Mouse (Mus musculus): Measurements from ENCODE around the gene Lrguk. TPM values are rescaled to one million over a fixed set of nuclear protein-coding genes. Genes with fewer than 3 reads are reported as not detected.

Lrguk gene
- polyA plus RNA-seq (2015; fragmentation: Nextera tagmentation; extraction: Ambion mirVana) = 1.00 and 1.1 TPM in 2 replicates

GRCm38 (mm10) chr6:34028933-34029745, at the start of gene Lrguk:
TSS of gene Lrguk (plus strand) at chr6:34029448.
- Histone ChIP-seq H3K36me3 (no peaks in the 10 kb centered on the region), H3K9ac (peak within 1 kb of the TSS; percentile 63), H3K9me3 (no peaks in the 10 kb centered on the region), H3K4me1 (replicated peaks) (peaks cover 9% of the 10 kb centered on the region), H3K4me2 (peak within 1 kb of the TSS; percentile 96), H3K27me3 (no peaks in the 10 kb centered on the region), H3K27ac (replicated peaks) (peak within 1 kb of the TSS; percentile 88), H3K4me3 (peak within 1 kb of the TSS; percentile 85)
- peak; percentile 97 for ATAC-seq (ENCODE audit: low FRiP score, low read depth)
- WGBS = 3% methylated on average over 32 of the region's 32 CpGs

GRCm38 (mm10) chr6:33982709-33983108, 46.5 kb upstream of the Lrguk start:
- no peak for ATAC-seq (ENCODE audit: low FRiP score, low read depth)
- no peaks in the 10 kb centered on the region for H3K9me3 ChIP-seq
- no peaks in the 10 kb centered on the region for H3K27me3 ChIP-seq
- H3K4me3 ChIP-seq = no peak overlapping the region
- no peaks in the 10 kb centered on the region for H3K36me3 ChIP-seq
- WGBS = 81% methylated on average over 9 of the region's 9 CpGs
- no peak overlapping the region for H3K27ac ChIP-seq (replicated peaks)
- H3K4me1 ChIP-seq (replicated peaks) = peaks cover 7% of the 10 kb centered on the region
- no peak overlapping the region for H3K9ac ChIP-seq
- H3K4me2 ChIP-seq = no peak overlapping the region

- WGBS = 70% methylated on average over 5 of the region's 5 CpGs
- Histone ChIP-seq H3K9me3 (no peaks in the 10 kb centered on the region), H3K4me3 (no peak overlapping the region), H3K4me2 (no peak overlapping the region), H3K27me3 (no peaks in the 10 kb centered on the region), H3K4me1 (replicated peaks) (peaks cover 6% of the 10 kb centered on the region), H3K27ac (replicated peaks) (no peak overlapping the region), H3K36me3 (no peaks in the 10 kb centered on the region), H3K9ac (no peak overlapping the region)
- no peak for ATAC-seq (ENCODE audit: low FRiP score, low read depth)
These were observed 42.1 kb upstream of the Lrguk start for GRCm38 (mm10) chr6:33987132-33987531.

DNA sequence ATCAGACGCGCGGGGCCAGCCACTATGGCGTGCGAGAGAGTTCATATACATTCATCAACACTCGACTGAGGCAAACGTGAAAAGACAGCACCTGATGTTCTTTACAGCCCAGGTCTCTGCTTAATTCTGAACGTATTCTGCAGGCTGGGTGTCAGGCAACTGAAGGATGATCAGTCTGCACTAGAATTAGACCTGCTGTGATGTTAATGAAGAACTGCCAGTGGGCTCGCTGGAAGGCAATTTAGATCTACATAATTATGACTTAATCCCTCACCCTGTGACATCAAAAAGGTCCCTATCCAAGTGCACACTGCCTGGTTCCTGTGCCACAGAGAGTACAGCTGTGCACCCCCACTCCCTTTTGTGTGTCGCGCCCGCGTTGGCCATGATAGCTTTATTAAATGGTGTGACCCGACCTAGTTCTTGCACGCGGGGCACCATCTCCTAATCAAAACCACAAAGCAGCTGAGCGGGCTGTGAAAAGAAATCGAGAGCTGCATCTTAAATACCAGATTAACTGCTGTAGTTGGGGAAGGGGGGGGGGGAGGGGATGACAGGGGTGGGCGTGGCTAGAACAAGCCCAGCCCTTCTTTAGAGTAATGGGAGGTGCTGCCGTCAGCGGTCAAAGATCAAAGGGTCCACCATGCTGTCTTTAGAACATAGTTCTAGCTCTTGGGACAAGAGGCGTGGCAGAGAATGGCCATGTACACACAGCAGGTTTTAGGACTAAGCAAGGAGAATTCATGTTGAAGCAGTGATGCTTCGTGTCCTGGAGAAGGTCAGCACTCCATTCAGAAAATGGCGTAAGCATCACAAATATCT, 36.8 kb upstream of the Lrguk start:
- Histone ChIP-seq H3K27me3 (no peaks in the 10 kb centered on the region), H3K4me3 (no peak overlapping the region), H3K9me3 (no peaks in the 10 kb centered on the region), H3K9ac (no peak overlapping the region), H3K27ac (replicated peaks) (0 out of 2 replicates have a peak overlapping the region, but pooled peaks have one; percentile 14), H3K36me3 (no peaks in the 10 kb centered on the region), H3K4me1 (replicated peaks) (peaks cover 12% of the 10 kb centered on the region), H3K4me2 (peak overlapping the region; percentile 45)
- ATAC-seq (ENCODE audit: low FRiP score, low read depth) = peak; percentile 81
- 25% methylated on average over 24 of the region's 24 CpGs for WGBS

- Histone ChIP-seq H3K9ac (no peak overlapping the region), H3K36me3 (no peaks in the 10 kb centered on the region), H3K9me3 (no peaks in the 10 kb centered on the region), H3K27ac (replicated peaks) (no peak overlapping the region), H3K27me3 (no peaks in the 10 kb centered on the region), H3K4me2 (no peak overlapping the region), H3K4me3 (no peak overlapping the region), H3K4me1 (replicated peaks) (peaks cover 12% of the 10 kb centered on the region)
- no peak for ATAC-seq (ENCODE audit: low FRiP score, low read depth)
- WGBS = 40% methylated on average over 6 of the region's 6 CpGs
These were observed 35.4 kb upstream of the Lrguk start for GRCm38 (mm10) chr6:33993842-33994241.

DNA sequence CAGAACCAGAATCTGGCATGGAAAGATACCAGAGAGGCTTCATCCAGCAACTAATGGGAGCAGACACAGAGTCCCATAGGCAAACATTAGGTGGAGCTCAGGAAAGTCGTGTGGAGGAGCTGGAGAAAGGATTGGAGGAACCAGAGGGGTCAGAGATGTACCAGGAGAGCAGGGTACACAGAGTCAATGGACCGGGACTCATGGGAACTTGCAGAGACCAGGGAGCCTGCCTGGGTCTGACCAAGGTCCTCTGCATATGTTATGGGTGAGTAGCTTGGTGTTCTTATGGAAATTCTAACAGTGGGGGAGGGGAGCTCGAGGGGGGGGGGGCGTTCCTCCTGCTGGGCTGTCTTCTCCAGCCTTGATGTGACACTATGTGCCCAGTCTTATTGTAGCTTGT, 30.7 kb upstream of the Lrguk start:
- WGBS = 45% methylated on average over 4 of the region's 4 CpGs
- no peaks in the 10 kb centered on the region for H3K36me3 ChIP-seq
- no peak overlapping the region for H3K9ac ChIP-seq
- no peaks in the 10 kb centered on the region for H3K27me3 ChIP-seq
- no peak overlapping the region for H3K4me3 ChIP-seq
- H3K4me1 ChIP-seq (replicated peaks) = no peaks in the 10 kb centered on the region
- H3K4me2 ChIP-seq = no peak overlapping the region
- no peak overlapping the region for H3K27ac ChIP-seq (replicated peaks)
- no peaks in the 10 kb centered on the region for H3K9me3 ChIP-seq
- ATAC-seq (ENCODE audit: low FRiP score, low read depth) = no peak

DNA sequence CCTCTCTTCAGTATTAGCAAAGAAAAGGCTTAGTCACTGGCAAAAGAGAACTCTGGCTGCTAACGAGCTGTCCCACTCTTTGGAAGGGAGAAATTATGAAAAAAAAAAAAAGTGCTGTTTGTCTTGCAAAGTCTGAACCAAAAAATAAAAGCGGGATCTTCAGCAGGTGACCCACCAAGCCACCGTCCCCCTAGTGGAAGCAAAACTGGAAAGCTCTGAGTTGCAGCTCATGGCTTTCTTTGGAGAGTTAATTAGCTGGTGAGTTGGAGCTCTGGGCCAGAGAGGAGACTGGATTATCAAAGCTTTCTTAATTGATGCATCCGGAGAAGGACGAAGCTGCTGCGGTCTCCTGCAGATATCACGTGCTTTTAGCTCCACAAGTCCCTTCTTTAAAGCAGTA, 29.7 kb upstream of the Lrguk start:
- WGBS = 38% methylated on average over 7 of the region's 7 CpGs
- ATAC-seq (ENCODE audit: low FRiP score, low read depth) = no peak

GRCm38 (mm10) chr6:34000644-34001043, 28.6 kb upstream of the Lrguk start:
- no peaks in the 10 kb centered on the region for H3K36me3 ChIP-seq
- H3K4me3 ChIP-seq = no peak overlapping the region
- no peak overlapping the region for H3K4me2 ChIP-seq
- no peak overlapping the region for H3K9ac ChIP-seq
- ATAC-seq (ENCODE audit: low FRiP score, low read depth) = no peak
- no peaks in the 10 kb centered on the region for H3K27me3 ChIP-seq
- no peak overlapping the region for H3K27ac ChIP-seq (replicated peaks)
- 94% methylated on average over 7 of the region's 7 CpGs for WGBS
- no peaks in the 10 kb centered on the region for H3K4me1 ChIP-seq (replicated peaks)
- no peaks in the 10 kb centered on the region for H3K9me3 ChIP-seq

More for the DNA sequence above, 29.7 kb upstream of the Lrguk start:
- H3K4me1 ChIP-seq (replicated peaks) = no peaks in the 10 kb centered on the region
- no peak overlapping the region for H3K4me2 ChIP-seq
- H3K27ac ChIP-seq (replicated peaks) = no peak overlapping the region
- no peaks in the 10 kb centered on the region for H3K27me3 ChIP-seq
- H3K9me3 ChIP-seq = no peaks in the 10 kb centered on the region
- no peak overlapping the region for H3K4me3 ChIP-seq
- no peaks in the 10 kb centered on the region for H3K36me3 ChIP-seq
- no peak overlapping the region for H3K9ac ChIP-seq

- Histone ChIP-seq H3K27me3 (no peaks in the 10 kb centered on the region), H3K4me2 (no peak overlapping the region), H3K36me3 (no peaks in the 10 kb centered on the region), H3K9ac (no peak overlapping the region), H3K9me3 (no peaks in the 10 kb centered on the region), H3K4me1 (replicated peaks) (no peaks in the 10 kb centered on the region), H3K27ac (replicated peaks) (no peak overlapping the region), H3K4me3 (no peak overlapping the region)
- WGBS = 16% methylated on average over 1 of the region's 1 CpGs
- ATAC-seq (ENCODE audit: low FRiP score, low read depth) = no peak
These were observed 26.2 kb upstream of the Lrguk start for GRCm38 (mm10) chr6:34003033-34003432.

DNA sequence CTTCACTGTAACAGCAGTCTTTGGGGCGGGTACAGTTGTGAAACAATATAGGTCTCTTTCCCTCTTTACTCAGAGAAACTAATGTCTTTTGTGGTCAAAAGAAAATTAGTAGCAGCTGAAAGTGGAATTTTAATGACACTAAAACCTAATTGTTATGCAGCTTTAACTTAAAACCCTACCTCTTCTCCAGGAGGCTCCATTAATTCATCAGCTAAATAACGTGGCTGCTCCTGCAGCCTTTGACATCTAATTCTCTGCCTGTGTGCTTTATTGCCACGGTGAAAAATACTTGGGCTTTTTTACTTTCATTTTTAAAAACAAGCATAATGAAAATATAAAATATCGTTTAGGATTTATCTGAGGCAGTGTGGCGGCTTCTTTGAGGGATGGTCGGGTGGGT, 15.8 kb upstream of the Lrguk start:
- 68% methylated on average over 6 of the region's 6 CpGs for WGBS
- no peak for ATAC-seq (ENCODE audit: low FRiP score, low read depth)

GRCm38 (mm10) chr6:34029746-34030027, 439 bp downstream of the Lrguk start:
- Histone ChIP-seq H3K9ac (peak overlapping the region; percentile 63), H3K9me3 (no peaks in the 10 kb centered on the region), H3K27ac (replicated peaks) (peak overlapping the region; percentile 88), H3K4me2 (peak overlapping the region; percentile 96), H3K27me3 (no peaks in the 10 kb centered on the region), H3K4me1 (replicated peaks) (peaks cover 9% of the 10 kb centered on the region), H3K4me3 (peak overlapping the region; percentile 85), H3K36me3 (no peaks in the 10 kb centered on the region)
- no peak; the same call in 1 of the 2 replicates for ATAC-seq (ENCODE audit: low FRiP score, low read depth)
- WGBS = 0% methylated on average over 4 of the region's 4 CpGs

More for the DNA sequence above, 15.8 kb upstream of the Lrguk start:
- Histone ChIP-seq H3K4me3 (no peak overlapping the region), H3K9me3 (no peaks in the 10 kb centered on the region), H3K4me2 (no peak overlapping the region), H3K27ac (replicated peaks) (0 out of 2 replicates have a peak overlapping the region, but pooled peaks have one; percentile 32), H3K36me3 (no peaks in the 10 kb centered on the region), H3K4me1 (replicated peaks) (no peaks in the 10 kb centered on the region), H3K9ac (no peak overlapping the region), H3K27me3 (no peaks in the 10 kb centered on the region)

GRCm38 (mm10) chr6:34034096-34034495, 4.8 kb downstream of the Lrguk start:
- WGBS = 58% methylated on average over 3 of the region's 3 CpGs
- no peak for ATAC-seq (ENCODE audit: low FRiP score, low read depth)

More at GRCm38 (mm10) chr6:34034096-34034495, 4.8 kb downstream of the Lrguk start:
- Histone ChIP-seq H3K9me3 (no peaks in the 10 kb centered on the region), H3K4me2 (no peak overlapping the region), H3K27ac (replicated peaks) (no peak overlapping the region), H3K27me3 (no peaks in the 10 kb centered on the region), H3K36me3 (no peaks in the 10 kb centered on the region), H3K4me1 (replicated peaks) (peaks cover 4% of the 10 kb centered on the region; the same call in 1 of the 2 replicates), H3K9ac (no peak overlapping the region), H3K4me3 (no peak overlapping the region)

All from hindbrain, embryonic 15.5 days (tissue).